Mouse (Mus musculus): ENCODE measurements around the gene Nrip1. TPM values are rescaled to one million over a fixed set of nuclear protein-coding genes. Genes with fewer than 3 reads are reported as not detected.

Gene Nrip1
- polyA plus RNA-seq, 1 experiment = 15.3 TPM

DNA sequence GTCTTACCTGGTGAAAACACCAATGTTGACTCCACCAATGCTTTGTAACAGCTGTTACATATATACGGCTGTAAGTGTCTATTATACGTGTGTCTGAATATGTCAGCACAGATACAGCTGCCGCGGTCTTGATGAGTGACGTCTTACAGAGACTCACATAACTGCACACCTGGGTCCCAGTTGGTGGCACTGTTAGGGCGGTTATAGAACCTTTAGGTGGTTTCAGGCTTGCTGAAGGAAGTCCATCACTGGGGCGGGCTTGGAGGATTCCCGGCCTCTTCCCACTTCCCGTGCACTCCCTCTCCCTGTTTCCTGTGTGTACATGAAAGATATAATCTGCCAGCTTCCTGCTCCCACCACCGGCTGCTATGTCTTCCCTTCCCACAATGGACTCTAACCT lies 34.4 kb downstream of the Nrip1 start:
- peaks cover 2% of the 10 kb centered on the region for H3K4me1 ChIP-seq (ENCODE audit: control insufficient read depth, insufficient read depth, low read length)
- no peak for TF ChIP-seq CTCF (IDR thresholded peaks at IDR 0.05; ENCODE audit: low read depth, low read length)
- TF ChIP-seq EP300 (IDR thresholded peaks at IDR 0.05; ENCODE audit: insufficient read depth, low read depth, low read length) = no peak
- TF ChIP-seq POLR2A (IDR thresholded peaks at IDR 0.05; ENCODE audit: insufficient read depth, low read length) = no peak
- no peaks in the 10 kb centered on the region for H3K27me3 ChIP-seq (ENCODE audit: control insufficient read depth, insufficient read depth, low read length, poor library complexity, severe bottlenecking)
- no peak overlapping the region for H3K27ac ChIP-seq (ENCODE audit: insufficient read depth, low read length)
- H3K9me3 ChIP-seq (replicated peaks; ENCODE audit: control insufficient read depth, insufficient read depth, low read length, poor library complexity, severe bottlenecking) = peaks cover 6% of the 10 kb centered on the region
- no peak overlapping the region for H3K4me3 ChIP-seq (ENCODE audit: low read depth, low read length)
- no peak overlapping the region for H3K9ac ChIP-seq (ENCODE audit: low read depth, poor library complexity, severe bottlenecking)
- no peaks in the 10 kb centered on the region for H3K36me3 ChIP-seq (ENCODE audit: control insufficient read depth, insufficient read depth, low read length, poor library complexity, severe bottlenecking)

DNA sequence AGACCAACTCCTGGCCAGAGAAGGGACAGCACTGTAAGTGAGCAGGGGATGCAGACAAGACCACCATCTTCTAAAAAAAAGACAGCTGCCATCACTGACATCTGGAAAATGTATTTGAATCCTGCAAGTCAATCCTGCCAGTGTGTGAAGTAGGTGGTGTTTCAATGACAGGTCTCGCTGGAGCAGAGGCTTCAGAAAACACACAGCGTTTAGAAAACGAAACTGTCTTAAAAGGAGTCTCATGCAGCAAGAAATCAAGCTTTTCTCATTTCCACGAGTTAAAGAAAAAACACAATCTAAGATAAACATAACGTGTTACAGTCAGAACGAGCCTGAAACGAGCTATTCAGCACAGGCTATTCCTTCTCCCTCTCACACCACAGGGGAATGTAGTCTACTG lies 36.3 kb downstream of the Nrip1 start:
- Histone ChIP-seq H3K4me3 (ENCODE audit: low read depth, low read length) (no peak overlapping the region), H3K27me3 (ENCODE audit: control insufficient read depth, insufficient read depth, low read length, poor library complexity, severe bottlenecking) (no peaks in the 10 kb centered on the region), H3K36me3 (ENCODE audit: control insufficient read depth, insufficient read depth, low read length, poor library complexity, severe bottlenecking) (no peaks in the 10 kb centered on the region), H3K9ac (ENCODE audit: low read depth, poor library complexity, severe bottlenecking) (no peak overlapping the region), H3K4me1 (ENCODE audit: control insufficient read depth, insufficient read depth, low read length) (peaks cover 2% of the 10 kb centered on the region), H3K9me3 (replicated peaks; ENCODE audit: control insufficient read depth, insufficient read depth, low read length, poor library complexity, severe bottlenecking) (no peaks in the 10 kb centered on the region; the same call in 1 of the 2 replicates), H3K27ac (ENCODE audit: insufficient read depth, low read length) (no peak overlapping the region)
- TF ChIP-seq CTCF (IDR thresholded peaks at IDR 0.05; ENCODE audit: low read depth, low read length) (no peak), POLR2A (IDR thresholded peaks at IDR 0.05; ENCODE audit: insufficient read depth, low read length) (no peak), EP300 (IDR thresholded peaks at IDR 0.05; ENCODE audit: insufficient read depth, low read depth, low read length) (no peak)

DNA sequence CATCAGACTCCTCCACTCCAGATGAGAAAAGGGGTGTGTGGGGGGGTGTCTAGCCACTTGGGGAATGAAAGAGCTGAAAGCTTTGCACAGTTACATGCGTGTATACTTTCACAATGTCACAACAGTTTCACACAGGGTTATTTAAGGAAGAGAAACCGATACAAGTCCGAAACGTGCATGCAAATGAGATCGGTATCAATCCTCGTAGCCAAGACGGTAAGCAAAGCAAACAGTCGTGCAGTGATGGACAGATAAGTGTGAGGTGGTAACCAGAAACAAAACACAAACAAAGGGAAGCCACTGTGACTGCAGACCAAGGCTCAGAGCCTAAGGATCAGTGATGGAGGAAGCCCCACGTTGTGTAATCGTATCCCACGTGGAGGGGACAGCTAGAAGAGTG lies 36.7 kb downstream of the Nrip1 start:
- H3K27ac ChIP-seq (ENCODE audit: insufficient read depth, low read length) = no peak overlapping the region
- peaks cover 2% of the 10 kb centered on the region for H3K4me1 ChIP-seq (ENCODE audit: control insufficient read depth, insufficient read depth, low read length)
- H3K36me3 ChIP-seq (ENCODE audit: control insufficient read depth, insufficient read depth, low read length, poor library complexity, severe bottlenecking) = no peaks in the 10 kb centered on the region
- no peaks in the 10 kb centered on the region for H3K27me3 ChIP-seq (ENCODE audit: control insufficient read depth, insufficient read depth, low read length, poor library complexity, severe bottlenecking)
- no peak overlapping the region for H3K9ac ChIP-seq (ENCODE audit: low read depth, poor library complexity, severe bottlenecking)
- no peak overlapping the region for H3K4me3 ChIP-seq (ENCODE audit: low read depth, low read length)
- TF ChIP-seq POLR2A (IDR thresholded peaks at IDR 0.05; ENCODE audit: insufficient read depth, low read length) (no peak), CTCF (IDR thresholded peaks at IDR 0.05; ENCODE audit: low read depth, low read length) (no peak), EP300 (IDR thresholded peaks at IDR 0.05; ENCODE audit: insufficient read depth, low read depth, low read length) (no peak)
- H3K9me3 ChIP-seq (replicated peaks; ENCODE audit: control insufficient read depth, insufficient read depth, low read length, poor library complexity, severe bottlenecking) = no peaks in the 10 kb centered on the region; the same call in 1 of the 2 replicates

DNA sequence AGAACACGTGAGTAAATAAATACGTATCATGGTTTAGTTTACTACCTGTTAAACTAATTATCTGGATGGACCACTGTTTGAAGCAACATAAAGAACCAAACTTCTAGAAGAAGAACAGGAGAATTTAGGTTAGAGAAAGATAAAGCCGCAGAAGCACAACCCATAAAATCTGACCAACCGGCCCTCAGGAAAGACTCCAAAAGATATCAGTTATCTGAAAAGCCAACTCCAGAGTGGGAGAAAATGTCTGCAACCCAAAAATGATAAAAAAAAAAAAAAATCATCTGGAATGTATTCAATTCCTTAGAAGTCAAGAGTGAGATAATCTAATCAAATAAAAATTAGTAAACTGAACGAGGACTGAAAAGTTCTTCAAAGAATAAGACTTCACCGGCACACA lies 37.7 kb downstream of the Nrip1 start:
- Histone ChIP-seq H3K9ac (ENCODE audit: low read depth, poor library complexity, severe bottlenecking) (no peak overlapping the region), H3K4me1 (ENCODE audit: control insufficient read depth, insufficient read depth, low read length) (no peaks in the 10 kb centered on the region), H3K36me3 (ENCODE audit: control insufficient read depth, insufficient read depth, low read length, poor library complexity, severe bottlenecking) (no peaks in the 10 kb centered on the region), H3K27me3 (ENCODE audit: control insufficient read depth, insufficient read depth, low read length, poor library complexity, severe bottlenecking) (no peaks in the 10 kb centered on the region), H3K4me3 (ENCODE audit: low read depth, low read length) (no peak overlapping the region), H3K27ac (ENCODE audit: insufficient read depth, low read length) (no peak overlapping the region), H3K9me3 (replicated peaks; ENCODE audit: control insufficient read depth, insufficient read depth, low read length, poor library complexity, severe bottlenecking) (no peaks in the 10 kb centered on the region; the same call in 1 of the 2 replicates)
- no peak for TF ChIP-seq POLR2A (IDR thresholded peaks at IDR 0.05; ENCODE audit: insufficient read depth, low read length)
- TF ChIP-seq CTCF (IDR thresholded peaks at IDR 0.05; ENCODE audit: low read depth, low read length) = no peak
- TF ChIP-seq EP300 (IDR thresholded peaks at IDR 0.05; ENCODE audit: insufficient read depth, low read depth, low read length) = no peak

DNA sequence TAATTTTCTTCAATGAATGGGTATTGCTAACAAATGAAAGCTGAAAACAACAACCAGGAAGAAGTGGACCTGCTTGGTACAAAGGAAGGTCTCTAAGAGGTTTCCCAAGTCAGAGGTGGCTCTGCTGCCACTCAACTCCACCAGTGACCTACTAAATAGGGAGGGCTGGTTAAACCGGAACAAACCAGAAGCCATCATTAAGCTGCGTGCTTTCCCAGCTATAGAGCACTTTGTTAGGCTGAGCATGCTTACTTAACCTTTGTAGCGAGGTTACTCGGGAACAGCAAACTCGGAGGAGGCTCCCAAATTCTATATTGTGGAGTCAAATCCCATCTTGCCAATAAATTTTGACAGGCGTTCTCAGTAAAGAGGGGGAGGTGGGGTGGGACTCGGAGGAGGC lies 41.5 kb downstream of the Nrip1 start:
- H3K9me3 ChIP-seq (replicated peaks; ENCODE audit: control insufficient read depth, insufficient read depth, low read length, poor library complexity, severe bottlenecking) = no peaks in the 10 kb centered on the region
- no peak overlapping the region for H3K4me3 ChIP-seq (ENCODE audit: low read depth, low read length)
- no peak for TF ChIP-seq CTCF (IDR thresholded peaks at IDR 0.05; ENCODE audit: low read depth, low read length)
- no peak overlapping the region for H3K9ac ChIP-seq (ENCODE audit: low read depth, poor library complexity, severe bottlenecking)
- H3K36me3 ChIP-seq (ENCODE audit: control insufficient read depth, insufficient read depth, low read length, poor library complexity, severe bottlenecking) = no peaks in the 10 kb centered on the region
- H3K27me3 ChIP-seq (ENCODE audit: control insufficient read depth, insufficient read depth, low read length, poor library complexity, severe bottlenecking) = no peaks in the 10 kb centered on the region
- H3K27ac ChIP-seq (ENCODE audit: insufficient read depth, low read length) = no peak overlapping the region
- H3K4me1 ChIP-seq (ENCODE audit: control insufficient read depth, insufficient read depth, low read length) = no peaks in the 10 kb centered on the region

DNA sequence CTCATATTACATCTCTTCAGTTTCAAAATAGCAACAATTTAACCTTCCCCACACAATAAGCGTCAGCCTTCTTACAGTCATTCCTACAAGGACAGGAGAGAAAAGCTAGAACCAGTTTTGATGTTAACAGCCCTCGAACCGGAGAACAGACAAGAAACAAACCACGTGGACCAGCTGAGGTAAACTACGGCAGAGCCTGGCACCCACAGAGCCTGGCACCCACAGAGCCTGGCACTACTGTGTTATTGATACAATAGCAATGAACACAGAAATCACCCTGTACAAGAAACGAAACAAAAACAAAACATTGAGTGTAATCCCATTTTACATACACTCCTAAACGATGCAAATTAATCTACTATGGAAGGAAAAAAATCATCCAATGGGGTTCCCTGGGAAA lies 42.4 kb downstream of the Nrip1 start:
- H3K36me3 ChIP-seq (ENCODE audit: control insufficient read depth, insufficient read depth, low read length, poor library complexity, severe bottlenecking) = no peaks in the 10 kb centered on the region
- TF ChIP-seq CTCF (IDR thresholded peaks at IDR 0.05; ENCODE audit: low read depth, low read length) (no peak), POLR2A (IDR thresholded peaks at IDR 0.05; ENCODE audit: insufficient read depth, low read length) (no peak), EP300 (IDR thresholded peaks at IDR 0.05; ENCODE audit: insufficient read depth, low read depth, low read length) (no peak)
- no peaks in the 10 kb centered on the region for H3K4me1 ChIP-seq (ENCODE audit: control insufficient read depth, insufficient read depth, low read length)
- no peak overlapping the region for H3K4me3 ChIP-seq (ENCODE audit: low read depth, low read length)
- H3K27me3 ChIP-seq (ENCODE audit: control insufficient read depth, insufficient read depth, low read length, poor library complexity, severe bottlenecking) = no peaks in the 10 kb centered on the region
- no peak overlapping the region for H3K27ac ChIP-seq (ENCODE audit: insufficient read depth, low read length)
- no peaks in the 10 kb centered on the region for H3K9me3 ChIP-seq (replicated peaks; ENCODE audit: control insufficient read depth, insufficient read depth, low read length, poor library complexity, severe bottlenecking)
- no peak overlapping the region for H3K9ac ChIP-seq (ENCODE audit: low read depth, poor library complexity, severe bottlenecking)
